Mouse (Mus musculus) kidney, postnatal 10 days (tissue): ENCODE measurements around the gene Phldb1.

Experiments used
- DNase-seq: peaks from one replicate; pipeline ENCODE4 v3.0.0; 2021; ENCODE audit warnings: mixed read lengths

Gene Phldb1

GRCm38 (mm10) chr9:44726431-44727146, 8.4 kb downstream of the Phldb1 start:
- peak; percentile 65 for DNase-seq

GRCm38 (mm10) chr9:44724665-44725064, 10.3 kb downstream of the Phldb1 start:
- DNase-seq, result no peak

- DNase-seq, result peak; percentile 62
Measured at GRCm38 (mm10) chr9:44724223-44724622, 10.8 kb downstream of the Phldb1 start.

- no peak for DNase-seq
Measured at GRCm38 (mm10) chr9:44723521-44724041, 11.4 kb downstream of the Phldb1 start.

GRCm38 (mm10) chr9:44723008-44723407, 12.0 kb downstream of the Phldb1 start:
- peak; percentile 51 for DNase-seq

- no peak for DNase-seq
Measured at GRCm38 (mm10) chr9:44722575-44722974, 12.4 kb downstream of the Phldb1 start.

- DNase-seq, result no peak
Measured at GRCm38 (mm10) chr9:44721877-44722186, 13.2 kb downstream of the Phldb1 start.

GRCm38 (mm10) chr9:44721154-44721876, 13.7 kb downstream of the Phldb1 start:
- DNase-seq, result peak; percentile 92

GRCm38 (mm10) chr9:44720358-44721153, 14.4 kb downstream of the Phldb1 start:
- DNase-seq, result no peak

- DNase-seq, result no peak
Measured at GRCm38 (mm10) chr9:44719632-44720357, 15.2 kb downstream of the Phldb1 start.

GRCm38 (mm10) chr9:44718937-44719631, 15.9 kb downstream of the Phldb1 start:
- DNase-seq, result no peak

GRCm38 (mm10) chr9:44717822-44718242, 17.2 kb downstream of the Phldb1 start:
- DNase-seq, result peak; percentile 52

GRCm38 (mm10) chr9:44716997-44717821, 17.8 kb downstream of the Phldb1 start:
- DNase-seq, result no peak

- no peak for DNase-seq
Measured at GRCm38 (mm10) chr9:44715705-44716362, 19.2 kb downstream of the Phldb1 start.

GRCm38 (mm10) chr9:44715109-44715508, 19.9 kb downstream of the Phldb1 start:
- DNase-seq, result no peak

- no peak for DNase-seq
Measured at GRCm38 (mm10) chr9:44713574-44713973, 21.4 kb downstream of the Phldb1 start.

GRCm38 (mm10) chr9:44713080-44713479, 21.9 kb downstream of the Phldb1 start:
- no peak for DNase-seq

- DNase-seq, result no peak
Measured at GRCm38 (mm10) chr9:44711602-44712001, 23.4 kb downstream of the Phldb1 start.

GRCm38 (mm10) chr9:44710213-44710612, 24.8 kb downstream of the Phldb1 start:
- DNase-seq, result no peak

GRCm38 (mm10) chr9:44709600-44709999, 25.4 kb downstream of the Phldb1 start:
- DNase-seq, result peak; percentile 64

- no peak for DNase-seq
Measured at GRCm38 (mm10) chr9:44708925-44709324, 26.1 kb downstream of the Phldb1 start.
